Mouse (Mus musculus): ENCODE data around the gene Osm. TPM values are rescaled to one million over a fixed set of nuclear protein-coding genes. Genes with fewer than 3 reads are reported as not detected.

The Osm gene
- polyA plus RNA-seq, 1 experiment = 0.38 TPM

DNA sequence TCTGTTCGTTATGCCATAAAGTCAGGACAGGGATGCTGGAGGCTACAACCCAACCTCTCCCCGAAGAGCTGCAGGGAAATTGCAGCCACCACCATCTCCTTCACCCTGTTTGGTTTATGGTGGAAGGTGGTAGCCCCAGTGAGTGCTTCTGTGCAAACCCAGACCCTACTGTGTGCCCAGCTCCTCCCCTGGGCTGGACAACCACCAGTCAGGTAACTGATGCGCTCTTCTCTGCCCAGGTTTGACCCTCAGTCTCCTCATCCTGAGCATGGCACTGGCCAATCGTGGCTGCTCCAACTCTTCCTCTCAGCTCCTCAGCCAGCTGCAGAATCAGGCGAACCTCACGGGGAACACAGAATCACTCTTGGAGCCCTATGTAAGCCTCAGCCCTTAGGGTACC, 1.9 kb downstream of the Osm start:
- DNase-seq (ENCODE audit: low read depth) = no peak

DNA sequence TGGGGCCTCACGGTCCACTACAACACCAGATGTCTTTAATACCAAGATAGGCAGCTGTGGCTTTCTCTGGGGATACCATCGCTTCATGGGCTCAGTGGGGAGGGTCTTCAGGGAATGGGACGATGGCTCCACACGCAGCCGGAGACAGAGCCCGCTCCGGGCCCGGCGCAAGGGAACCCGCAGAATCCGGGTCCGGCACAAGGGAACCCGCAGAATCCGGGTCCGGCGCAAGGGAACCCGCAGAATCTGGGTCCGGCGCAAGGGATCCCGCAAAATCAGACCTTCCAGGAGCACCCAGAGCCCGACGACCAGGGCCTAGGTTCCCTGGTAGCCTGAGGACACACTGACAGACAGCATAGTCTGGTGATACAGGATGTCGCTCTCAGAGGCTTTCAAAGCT, 3.5 kb downstream of the Osm start:
- DNase-seq (ENCODE audit: low read depth) = no peak

DNA sequence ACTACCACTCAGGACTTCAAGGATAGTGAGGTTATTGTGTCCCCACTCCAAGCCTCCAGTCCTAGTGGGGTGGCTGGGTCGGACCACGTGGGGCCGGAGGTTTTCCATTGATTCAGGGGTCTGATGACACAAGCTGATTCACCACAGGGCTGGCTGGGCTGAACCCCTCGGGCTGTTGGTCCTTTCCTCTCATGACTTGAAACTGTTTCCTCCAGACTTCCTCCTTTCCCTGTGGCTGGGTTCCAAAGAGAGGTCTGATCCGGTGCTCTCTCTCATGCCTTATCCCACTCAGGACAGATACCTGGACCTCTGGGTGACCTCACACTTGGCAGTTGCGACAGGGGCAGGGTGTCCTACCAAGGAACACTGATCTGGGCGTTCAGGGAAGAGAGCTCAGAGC, 3.9 kb downstream of the Osm start:
- DNase-seq (ENCODE audit: low read depth) = no peak

DNA sequence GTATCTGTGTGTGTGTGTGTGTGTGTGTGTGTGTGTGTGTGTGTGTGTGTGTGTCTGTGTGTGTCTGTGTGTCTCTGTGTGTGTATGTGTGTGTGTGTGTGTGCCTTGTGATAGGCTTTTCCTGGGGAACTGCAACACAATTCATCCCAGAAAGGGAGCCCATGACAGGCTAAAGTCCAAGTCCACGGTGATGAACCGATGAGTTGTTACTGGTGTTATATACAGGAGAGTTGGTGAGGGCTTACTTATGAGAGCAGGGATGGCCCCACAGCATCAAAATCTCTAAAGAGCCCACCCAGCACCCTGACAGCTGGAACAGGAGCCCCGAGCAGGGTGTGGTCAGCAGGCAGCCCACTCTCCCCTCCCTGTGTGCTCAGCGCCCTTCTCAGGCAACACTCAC, 5.0 kb downstream of the Osm start:
- DNase-seq (ENCODE audit: low read depth) = no peak

DNA sequence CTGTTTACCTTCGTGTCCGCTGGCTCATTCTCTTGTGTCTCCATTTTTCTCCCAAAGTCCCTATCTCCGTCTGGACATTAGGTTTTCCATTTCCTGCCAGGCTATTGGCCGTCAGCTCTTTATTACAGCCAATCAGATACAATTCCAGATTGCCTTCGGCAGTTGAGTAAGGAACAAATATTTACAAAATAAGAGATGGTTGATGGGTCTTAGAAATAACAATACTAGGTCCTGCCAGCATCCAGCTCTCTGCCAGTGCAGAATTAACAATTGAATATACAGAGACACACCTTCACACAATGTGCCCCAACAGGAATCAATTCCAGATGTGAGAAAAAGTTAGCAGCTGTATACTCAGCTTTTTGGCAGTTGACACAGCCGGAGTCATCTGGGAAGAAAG, 9.9 kb downstream of the Osm start:
- no peak for DNase-seq (ENCODE audit: low read depth)

DNA sequence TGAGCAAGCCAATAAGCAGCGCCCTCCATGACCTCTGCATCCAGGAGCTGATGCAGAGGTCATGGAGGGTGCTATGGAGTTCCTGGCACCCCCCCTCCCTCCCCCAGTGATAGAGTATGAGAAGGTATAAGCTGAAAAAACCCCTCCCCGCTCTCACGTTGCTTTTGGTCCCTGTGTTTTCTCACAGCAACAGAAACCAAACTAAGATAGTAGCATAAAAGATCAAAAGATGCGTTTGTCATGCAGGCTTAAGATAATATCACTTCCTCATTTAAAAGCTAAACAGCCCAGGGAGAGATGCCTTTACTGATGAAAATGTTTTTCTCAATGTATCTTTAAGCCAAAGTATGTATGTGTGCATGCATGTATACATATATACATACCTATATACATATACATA, 10.4 kb downstream of the Osm start:
- no peak for DNase-seq (ENCODE audit: low read depth)

DNA sequence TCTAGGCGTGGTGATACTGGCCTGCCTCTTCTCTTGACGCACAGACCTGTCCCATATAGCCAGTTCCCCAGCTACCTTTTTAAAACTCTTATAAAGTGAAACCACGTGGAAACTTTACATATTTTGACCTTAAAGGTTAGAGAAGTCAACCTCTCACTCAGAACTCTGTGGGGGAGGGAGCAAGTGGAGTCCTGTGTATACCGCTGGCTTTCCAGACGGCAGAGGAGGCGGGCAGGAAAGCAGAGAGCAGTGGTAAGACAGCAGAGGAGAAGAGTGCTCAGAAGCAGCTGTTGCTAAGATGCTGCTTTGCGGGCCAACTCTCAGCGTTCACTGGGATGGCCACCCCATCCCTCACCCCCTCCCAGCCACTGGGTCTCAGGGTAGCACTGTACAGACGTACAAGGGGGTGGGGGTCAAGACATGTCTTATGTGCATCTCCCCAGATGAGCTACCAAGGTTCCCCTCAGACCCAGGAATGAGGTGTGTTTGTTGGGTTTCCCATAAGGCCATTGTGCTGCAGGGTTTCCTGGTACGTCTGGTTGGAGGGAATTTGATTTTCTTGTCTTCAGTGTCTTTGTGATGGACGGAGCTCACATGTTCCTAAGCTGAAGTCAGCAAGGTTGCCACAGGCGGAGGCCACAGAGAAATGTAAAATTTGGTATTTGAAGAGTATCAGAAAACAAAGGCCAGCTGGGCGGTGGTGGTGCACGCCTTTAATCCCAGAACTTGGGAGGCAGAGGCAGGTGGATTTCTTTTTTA, 11.2 kb downstream of the Osm start:
- DNase-seq (ENCODE audit: low read depth) = no peak

DNA sequence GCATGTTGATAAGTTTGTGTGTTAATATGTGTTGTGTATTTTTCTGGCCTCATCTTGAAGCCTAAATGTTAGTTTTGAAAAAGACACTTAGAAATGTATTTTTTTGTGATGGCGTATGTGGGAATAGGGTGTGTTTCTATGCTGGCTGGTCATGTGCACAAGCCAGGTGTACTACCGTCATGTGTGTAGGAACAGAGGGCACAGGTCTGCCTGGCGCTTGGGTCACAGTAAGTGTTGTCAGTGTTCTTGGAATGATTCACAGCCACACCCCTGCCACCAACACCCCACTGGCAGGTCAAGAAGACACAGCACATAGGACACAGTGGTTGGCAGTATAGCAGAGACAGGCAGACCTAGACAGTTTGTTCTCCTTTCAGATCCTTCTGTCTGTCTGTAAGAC, 12.9 kb downstream of the Osm start:
- no peak for DNase-seq (ENCODE audit: low read depth)

DNA sequence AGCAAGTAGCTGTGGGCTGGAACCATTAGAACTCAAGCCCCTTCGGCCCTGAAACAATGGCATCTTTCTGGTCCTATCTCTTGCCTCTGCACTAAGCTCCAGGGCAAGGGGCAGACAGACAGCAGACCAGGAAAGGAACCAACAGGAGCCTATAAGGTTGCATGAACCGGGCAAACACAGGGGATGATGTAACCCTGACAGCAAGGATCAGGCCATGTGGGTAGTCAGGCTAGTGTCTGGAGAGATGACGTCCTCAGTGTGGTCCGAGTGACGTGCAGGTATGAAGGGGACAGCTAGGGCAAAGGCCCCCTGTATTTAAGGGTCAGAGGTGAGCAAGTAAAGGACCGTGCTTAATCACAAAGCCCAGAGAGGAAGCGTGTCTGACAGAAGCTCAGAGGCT, 14.1 kb downstream of the Osm start:
- DNase-seq (ENCODE audit: low read depth) = no peak

DNA sequence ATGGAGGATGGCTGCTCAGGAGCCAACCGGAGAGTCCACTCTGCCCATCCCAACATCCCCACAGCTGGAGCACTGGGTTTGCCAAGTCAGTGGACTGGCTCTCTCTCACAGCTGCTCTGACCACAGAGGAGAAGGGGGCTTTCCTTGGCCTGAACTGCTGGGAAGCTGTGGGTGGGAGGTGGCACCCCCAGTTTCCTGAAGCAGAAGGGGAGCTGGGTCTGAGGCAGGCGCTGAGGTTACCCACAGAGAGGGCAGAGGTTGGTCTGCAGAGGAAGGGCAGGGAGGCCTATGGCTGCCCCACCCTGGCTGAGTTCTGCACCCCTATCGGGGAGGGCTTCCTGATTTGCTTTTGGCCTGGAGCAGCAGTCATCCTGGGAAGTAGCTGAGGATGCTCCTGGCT, 15.2 kb downstream of the Osm start:
- DNase-seq (ENCODE audit: low read depth) = no peak

DNA sequence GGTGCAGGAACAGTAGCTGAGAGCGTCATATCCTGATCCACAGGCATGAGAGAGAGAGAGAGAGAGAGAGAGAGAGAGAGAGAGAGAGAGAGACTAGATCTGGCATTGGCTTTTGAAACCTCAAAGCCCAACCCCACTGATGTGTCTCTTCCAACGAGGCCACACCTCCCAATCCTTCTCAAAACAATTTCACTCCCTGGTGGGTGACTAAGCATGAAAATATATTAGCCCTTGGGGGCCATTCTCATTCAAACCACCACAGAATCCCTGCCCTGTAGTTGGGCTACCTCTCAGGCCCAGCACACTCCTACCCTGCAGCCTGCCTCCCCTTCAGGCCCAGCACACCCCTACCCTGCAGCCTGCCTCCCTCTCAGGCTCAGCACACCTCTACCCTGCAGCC, 16.7 kb downstream of the Osm start:
- DNase-seq (ENCODE audit: low read depth) = no peak

DNA sequence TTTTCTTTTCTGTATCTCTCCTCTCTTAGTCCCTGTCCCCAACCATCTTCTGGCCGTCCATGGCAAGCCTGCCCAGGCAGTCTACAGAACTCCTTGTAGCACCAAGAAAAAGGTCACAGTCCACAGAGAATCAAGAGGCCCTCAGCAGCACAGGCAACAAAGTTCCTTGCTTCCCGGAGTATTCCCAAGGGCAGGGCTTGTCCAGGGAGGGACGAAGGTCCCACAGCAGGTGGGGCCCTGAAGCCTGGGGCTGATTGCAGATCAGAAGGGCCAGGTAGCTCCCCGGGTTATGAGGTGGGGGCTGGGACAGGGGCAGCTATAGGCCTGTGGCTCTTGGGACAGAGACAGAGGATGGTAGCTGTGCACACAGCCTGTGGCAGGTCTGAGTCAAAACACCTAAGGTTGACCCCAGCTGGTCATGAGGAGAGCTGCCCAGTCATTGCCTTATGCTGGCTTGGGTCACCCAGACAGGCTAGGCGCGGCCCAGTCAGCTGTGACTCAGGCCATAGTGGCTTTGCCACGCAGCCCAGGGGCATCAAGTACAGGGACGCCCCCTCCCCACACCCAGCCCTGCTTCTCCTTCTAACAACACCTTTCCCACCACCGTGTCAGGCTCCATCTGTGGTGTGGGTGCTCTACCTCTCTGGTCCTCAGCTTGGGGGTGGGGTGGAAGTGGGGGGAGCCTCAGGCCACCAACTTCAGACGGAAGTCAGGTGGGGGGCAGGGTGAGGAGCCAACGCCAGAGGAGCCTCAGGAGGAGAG, 20.8 kb downstream of the Osm start, which contains the start of gene Lif:
Lif (plus strand) TSS at position 712 of the 762 bp plus-strand sequence.
- no peak for DNase-seq (ENCODE audit: low read depth)

DNA sequence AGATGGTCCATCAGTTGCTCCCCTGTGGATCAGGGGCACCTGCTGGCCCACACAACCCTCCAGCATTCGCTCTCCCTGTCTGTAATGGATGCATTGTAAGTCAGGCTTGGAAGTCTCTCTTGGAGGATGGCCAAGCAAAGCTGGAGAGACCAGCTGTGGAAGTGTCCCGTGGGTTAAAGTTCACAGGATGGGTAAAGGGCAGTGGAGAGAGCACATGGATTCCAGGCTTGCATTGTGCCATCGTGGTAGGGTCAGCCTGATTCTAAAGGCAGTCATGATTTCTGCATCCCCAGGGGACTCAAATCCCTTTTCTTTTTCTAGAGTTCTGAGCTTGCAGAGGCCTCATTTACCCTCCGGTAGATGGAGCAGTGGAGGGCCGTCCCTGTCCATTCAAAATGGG, 21.5 kb downstream of the Osm start:
- DNase-seq (ENCODE audit: low read depth) = no peak

DNA sequence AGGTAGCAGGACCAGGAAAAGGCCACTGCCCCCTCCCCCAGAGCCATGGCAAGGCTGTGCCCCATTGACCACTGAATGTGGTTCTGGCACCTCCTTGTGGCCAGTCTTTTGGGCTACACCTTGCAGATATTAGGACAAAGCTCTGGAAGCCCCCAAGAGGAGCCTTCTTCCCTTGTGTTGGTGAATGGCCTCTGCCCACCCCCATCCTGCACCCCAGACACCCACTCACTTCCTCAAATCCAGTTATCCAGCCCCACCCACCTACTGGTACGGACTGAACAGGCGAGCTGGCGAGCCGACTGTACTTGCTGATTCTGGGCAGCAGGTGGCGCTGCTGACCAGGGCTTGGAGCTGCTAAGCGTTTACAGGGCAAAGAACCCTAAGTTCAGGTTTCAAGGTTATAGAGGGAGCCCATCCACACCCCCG, 22.4 kb downstream of the Osm start:
- DNase-seq (ENCODE audit: low read depth) = no peak

DNA sequence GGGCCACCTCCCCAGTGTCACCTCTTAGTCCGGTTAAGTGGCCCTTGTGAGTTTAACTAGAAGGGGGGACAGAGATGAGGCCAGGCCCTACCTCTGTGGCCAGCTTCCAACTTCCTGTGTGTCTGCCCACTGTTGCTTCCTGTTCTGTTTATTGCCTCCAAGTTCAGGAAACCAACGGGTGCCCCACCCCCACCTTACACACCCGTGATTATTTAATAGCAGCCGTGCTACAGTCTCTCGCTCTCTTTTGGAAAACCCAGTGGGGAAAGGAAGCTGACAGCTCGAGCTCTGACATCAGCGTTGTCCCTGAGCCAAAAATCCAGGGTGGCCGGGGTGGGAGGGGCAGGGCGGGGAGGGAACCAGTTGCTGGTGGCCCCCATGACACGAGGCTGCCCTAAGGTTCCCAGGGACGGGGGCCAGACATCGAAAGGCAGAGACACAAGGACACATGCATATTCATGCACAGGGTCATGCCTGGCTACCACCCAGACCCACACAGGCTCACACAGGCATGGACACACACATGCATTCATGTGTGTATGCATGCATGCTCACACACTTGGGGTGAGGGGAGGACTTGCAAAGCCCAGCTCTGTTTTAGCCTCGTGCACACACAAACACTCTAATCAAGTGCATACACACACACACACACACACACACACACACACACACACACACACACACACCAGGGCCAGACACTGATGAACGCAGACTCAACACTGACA, 24.4 kb downstream of the Osm start:
- no peak for DNase-seq (ENCODE audit: low read depth)

DNA sequence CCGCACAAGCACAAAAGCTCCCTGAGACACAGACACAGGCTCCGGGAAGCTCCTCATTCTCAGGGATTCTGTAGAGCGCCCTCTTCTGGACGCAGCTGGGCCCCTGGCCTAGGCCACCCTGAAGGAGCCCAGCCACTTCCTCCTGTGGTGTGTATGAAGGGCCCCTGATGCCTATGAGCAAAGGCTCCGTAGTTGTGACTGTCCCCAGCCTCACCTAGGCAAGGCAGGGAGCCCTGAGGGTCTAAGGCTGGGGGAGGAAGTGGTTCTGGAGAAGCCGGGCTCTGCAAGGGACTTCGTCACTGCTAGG, 24.9 kb downstream of the Osm start:
- DNase-seq (ENCODE audit: low read depth) = no peak

DNA sequence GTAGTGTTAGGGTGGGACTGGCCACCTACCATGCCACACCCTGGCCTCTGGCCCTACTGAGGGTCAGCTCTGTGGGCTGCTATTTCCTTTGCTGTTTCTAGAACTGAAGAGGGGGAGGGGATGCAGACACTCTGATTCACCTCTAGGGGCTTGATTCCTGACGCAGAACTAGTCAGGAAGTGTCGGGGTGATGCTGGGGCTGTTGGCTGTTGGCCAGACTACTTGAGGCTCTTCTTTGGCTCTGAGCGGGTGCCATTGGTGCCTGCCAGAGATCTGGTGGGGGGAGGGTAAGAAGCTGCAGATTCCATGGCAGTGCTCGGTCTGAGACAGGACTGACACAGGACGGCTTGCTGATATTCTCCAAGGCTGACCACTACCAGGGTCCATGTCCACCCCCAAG, 25.7 kb downstream of the Osm start:
- DNase-seq (ENCODE audit: low read depth) = no peak

DNA sequence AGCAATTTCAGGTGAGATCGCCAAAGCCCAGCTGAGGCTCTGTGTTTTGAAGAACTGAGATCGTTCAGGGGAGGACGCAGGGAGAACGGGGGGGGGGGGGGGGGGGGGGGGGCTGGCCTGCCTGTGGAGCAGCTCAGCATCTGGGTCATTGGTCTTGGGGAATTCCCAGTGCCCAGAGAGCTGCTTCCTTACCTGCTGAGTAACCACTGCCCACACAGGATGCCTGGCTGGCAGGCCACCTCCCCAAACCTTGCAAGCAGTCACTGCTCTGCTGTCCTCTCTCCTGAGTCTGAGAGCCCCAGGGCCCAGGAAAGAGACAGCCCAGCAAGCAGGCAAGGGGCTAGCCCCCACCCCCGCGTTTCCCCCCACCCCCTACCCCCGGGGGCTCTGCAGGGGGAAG, 26.6 kb downstream of the Osm start:
- DNase-seq (ENCODE audit: low read depth) = no peak

DNA sequence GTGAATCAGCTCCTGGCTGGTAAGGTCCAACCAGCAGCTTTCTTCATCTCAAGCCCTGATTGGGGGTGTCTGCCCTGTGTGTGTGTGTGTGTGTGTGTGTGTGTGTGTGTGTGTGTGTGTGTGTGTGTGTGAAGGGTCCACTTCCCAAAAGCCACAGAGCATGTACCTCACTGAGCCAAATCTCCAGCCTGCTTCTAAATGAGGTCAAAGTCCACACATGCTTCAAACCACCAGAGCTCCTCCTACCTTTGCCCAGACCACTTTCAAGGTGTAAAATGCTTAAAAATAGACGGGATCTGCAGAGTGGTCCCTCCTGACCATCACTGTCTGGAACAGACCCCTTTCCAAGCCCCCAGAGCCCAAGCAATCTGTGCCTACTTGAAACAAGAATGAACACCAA, 27.1 kb downstream of the Osm start:
- no peak for DNase-seq (ENCODE audit: low read depth)

DNA sequence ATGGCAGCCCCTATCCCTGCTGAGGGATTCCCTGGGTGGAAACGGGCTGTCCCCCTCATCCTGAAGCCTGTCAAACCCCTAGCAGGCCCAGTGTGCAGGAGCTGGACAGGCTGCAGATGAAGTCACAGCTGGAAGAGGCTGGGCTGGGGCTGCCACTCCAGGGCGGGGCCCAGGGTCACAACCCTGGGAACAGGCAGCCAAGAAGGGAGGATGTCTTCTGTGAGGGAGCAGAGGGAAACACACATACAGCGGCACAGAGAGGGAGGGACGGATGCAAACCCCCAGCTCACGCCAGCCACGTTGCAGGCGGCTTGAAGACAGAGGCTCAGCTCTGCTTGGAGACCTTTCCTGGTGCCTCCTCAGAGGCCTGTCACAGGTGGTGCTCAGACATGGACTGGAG, 27.8 kb downstream of the Osm start:
- DNase-seq (ENCODE audit: low read depth) = no peak

DNA sequence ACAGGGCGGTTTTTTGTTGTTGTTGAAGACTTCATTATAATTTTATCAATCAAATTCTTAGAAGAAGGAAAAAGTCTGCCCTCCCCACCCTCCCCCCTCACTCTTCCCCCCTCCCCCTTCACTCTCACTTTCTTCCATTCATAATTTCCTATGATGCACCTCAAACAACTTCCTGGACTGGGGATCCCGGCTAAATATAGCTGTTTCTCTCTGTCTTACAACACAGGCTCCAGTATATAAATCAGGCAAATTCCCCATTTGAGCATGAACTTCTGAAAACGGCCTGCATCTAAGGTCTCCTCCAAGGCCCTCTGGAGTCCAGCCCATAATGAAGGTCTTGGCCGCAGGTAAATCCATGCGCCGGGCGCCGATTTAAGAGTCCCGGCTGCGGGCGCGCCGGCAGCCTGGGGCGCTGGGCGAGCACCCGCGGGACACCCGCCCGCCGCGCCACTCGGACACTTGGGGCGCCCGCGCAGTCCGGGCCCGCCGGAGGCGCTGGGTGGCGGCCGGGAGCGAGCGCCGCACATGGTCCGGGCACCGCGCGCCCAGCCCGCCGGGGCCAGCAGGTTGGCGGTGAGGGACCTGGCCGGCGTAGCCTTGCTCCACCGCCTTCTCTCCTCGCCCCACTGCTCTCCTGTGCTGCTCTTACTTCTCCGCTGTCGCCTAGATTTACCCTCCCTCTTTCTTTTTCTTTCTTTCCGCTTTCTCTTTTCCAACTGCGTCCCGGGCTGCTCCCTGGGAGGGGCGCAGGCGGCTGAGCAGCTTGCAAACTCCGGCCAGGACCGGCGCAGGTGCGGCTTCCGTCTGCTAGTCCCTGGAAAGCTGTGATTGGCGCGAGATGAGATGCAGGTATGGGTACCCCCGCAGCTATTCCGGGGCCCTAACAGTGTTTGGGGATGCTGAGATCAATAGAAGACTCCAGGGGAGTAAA, 30.3 kb downstream of the Osm start:
- DNase-seq (ENCODE audit: low read depth) = no peak

DNA sequence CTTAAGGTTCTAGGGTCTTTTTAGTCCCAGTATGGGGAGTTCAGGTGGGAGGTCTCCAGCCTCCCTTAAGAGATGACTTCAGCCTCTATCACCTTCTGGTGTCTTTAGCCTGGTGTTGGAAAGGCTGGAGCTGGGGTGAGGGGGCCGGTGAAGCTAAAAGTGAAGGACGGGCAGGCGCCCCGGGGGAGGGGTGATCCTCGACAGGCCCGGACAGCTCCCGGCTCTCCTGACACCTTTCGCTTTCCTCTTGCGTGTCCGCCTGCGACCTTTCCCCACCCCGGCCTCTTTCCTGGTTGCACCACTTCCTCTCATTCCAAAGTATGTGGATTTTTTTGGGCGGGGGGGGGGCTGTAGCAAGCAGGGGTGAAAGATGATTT, 31.0 kb downstream of the Osm start:
- DNase-seq (ENCODE audit: low read depth) = no peak
